Mouse (Mus musculus): ENCODE results near the gene Itga10.
"Not testable (repeated sequence)": the region's sequence is repeated elsewhere in the genome, so short reads cannot be mapped to it uniquely, and the experiment has no call there.

The Itga10 gene

GRCm38 (mm10) chr3:96683496-96683895, 38.1 kb downstream of the Itga10 start:
- DNase-seq, result no peak

DNA sequence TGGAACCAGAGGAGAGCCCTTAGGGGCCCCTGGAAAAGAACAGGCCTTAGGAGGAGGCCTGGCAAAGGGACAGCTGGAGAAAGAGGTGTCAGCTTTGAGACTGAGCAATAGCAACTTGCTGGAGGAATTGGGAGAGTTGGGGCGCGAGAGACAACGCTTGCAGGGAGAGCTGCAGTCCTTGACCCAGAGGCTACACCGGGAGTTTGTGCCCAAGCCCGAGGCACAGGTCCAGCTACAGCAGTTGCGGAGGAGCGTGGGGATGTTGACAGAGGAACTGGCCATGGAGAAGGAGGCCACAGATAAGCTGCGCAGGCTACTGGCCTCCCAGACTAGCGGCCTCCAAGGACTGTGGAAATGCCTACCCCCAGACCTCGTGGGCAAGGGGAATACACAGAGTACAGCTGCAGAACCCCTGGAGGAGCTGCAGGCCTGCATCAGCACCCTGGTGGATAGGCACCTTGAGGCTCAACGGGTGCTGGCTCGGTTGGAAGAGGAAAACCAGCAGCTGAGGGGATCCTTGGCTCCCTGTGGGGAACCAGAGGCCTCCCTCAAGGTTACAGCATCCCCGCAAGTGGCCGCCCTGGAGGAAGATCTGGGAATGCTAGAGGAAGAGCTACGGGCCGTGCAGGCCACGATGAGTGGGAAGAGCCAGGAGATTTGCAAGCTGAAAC, 38.9 kb downstream of the Itga10 start:
- no peak for DNase-seq

DNA sequence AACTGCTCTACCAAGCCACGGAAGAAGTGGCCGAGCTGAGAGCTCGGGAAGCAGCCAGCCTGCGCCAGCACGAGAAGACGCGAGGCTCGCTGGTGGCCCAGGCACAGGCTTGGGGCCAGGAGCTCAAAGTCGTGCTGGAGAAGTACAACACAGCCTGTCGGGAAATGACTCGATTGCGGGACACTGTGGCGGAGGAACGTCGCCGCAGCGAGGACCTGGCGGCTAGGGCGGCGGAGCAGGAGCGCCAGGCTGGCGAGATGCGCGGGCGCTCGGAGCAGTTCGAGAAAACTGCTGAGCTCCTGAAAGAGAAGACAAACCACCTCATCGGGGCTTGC, 39.4 kb downstream of the Itga10 start:
- DNase-seq, result no peak

DNA sequence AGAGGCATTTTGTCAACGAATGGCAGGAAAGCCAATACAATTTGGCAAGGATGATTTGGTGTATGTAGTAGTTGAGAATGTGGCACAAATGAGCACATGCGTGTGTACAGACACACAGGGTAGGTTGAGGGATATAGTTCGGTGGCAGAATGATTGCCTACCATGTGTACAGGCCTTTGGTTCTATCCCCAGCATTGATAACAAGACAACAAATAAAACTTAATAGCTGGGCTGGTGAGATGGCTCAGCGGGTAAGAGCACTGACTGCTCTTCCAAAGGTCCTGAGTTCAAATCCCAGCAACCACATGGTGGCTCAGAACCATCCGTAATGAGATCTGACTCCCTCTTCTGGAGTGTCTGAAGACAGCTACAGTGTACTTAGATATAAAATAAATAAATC, 40.7 kb downstream of the Itga10 start:
- DNase-seq, result not testable (repeated sequence)

- DNase-seq, result no peak
These were observed 43.5 kb downstream of the Itga10 start for GRCm38 (mm10) chr3:96688854-96689253.

DNA sequence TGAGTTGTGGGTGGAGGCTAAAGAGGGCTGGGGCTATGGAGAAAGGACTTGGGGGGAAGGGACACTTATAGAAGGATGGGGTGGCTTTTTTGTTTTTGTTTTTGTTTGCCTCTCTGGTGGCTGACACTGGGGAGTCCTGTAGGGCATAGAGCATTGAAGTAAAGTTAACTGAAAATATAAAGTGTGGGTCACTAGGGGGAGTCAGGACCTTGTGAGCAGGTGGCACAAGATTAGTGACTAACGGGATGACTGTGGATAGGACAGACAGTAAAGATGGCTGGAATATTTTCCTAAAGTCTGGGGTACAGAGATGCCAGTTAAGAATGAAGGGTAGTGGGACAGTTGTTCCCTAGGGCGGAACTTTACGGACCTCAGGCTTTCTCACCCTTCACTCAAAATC, 44.9 kb downstream of the Itga10 start:
- no peak for DNase-seq

- DNase-seq, result no peak
These were observed 47.1 kb downstream of the Itga10 start for GRCm38 (mm10) chr3:96692506-96692905.

GRCm38 (mm10) chr3:96693579-96693978, 48.2 kb downstream of the Itga10 start:
- no peak for DNase-seq

DNA sequence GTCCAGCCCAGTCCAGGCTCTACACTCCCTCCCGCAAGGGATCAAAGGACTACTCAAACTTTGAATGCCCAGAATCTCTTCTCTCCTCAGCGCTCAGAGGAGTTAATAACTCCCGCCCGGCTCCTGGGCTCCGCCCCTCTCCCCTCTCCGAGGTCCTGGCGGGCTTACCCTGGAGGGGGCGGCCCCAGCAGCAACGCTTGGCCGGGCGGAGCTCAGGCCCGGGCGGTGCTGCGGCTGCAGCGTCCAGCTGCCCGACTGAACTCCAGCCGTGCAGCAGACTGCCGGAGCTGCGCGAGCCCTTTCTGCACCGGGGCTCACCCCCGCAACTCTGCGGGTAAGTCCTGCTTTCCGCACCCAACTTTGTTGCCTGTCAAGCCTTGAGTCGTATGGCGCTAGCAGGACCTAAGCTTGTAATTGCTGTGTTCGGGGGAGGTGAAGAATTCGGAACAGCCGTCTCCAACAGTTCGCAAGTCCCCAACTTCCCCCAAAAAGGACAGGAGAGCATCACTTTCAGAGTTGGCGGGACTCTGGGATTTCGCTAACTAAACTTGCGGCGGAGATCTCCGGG, 50.9 kb downstream of the Itga10 start, which contains the start of gene Pias3:
Gene Pias3 (plus strand): TSS at position 187 of the 568 bp plus-strand sequence.
- peak; percentile 88 for DNase-seq

GRCm38 (mm10) chr3:96696766-96697732, 51.7 kb downstream of the Itga10 start:
- peak; percentile 94 for DNase-seq

DNA sequence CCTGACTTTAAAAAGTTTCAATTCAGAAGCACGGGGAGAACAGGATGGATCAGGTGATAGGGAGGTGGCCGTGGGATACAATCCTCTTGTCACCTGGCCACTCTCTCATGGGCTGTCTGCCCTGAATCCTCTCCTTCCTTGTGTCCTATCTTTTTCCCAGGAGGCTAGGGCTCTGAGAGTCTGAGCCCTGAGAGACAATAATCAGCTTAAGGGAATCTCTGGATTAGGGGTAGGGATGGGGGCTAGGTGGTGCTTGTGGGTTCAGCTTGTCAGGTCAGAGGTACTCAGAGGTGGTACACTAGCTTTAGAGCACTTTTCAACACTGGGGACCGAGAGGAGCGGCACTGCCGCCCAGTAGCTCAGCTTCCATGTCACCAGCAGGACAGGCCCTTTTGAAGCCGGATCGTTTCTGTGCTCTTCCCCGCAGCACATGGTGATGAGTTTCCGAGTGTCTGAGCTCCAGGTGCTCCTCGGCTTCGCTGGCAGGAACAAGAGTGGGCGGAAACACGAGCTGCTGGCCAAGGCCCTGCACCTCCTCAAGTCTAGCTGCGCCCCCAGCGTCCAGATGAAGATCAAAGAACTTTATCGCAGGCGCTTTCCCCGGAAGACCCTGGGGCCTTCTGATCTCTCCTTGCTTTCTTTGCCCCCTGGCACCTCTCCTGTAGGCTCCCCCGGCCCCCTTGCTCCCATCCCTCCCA, 53.8 kb downstream of the Itga10 start:
- DNase-seq, result no peak

GRCm38 (mm10) chr3:96700376-96700775, 55.0 kb downstream of the Itga10 start:
- no peak for DNase-seq

DNA sequence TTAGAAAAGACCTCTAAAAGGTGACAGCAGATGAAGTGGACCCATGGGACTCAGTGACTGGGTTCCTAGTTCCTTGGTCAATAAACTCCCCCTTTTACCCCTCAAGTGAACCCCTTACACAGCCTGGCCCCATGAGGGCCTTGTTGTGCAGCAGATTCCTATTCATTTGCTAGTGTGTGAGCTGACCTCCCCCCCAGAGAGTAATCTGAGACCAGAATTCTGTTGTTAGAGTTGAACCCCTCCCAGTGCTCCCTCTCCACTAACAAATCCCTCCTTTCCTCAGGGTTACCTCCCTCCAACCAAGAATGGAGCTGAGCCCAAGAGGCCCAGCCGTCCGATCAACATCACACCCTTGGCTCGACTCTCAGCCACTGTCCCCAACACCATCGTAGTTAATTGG, 55.6 kb downstream of the Itga10 start:
- DNase-seq, result no peak

DNA sequence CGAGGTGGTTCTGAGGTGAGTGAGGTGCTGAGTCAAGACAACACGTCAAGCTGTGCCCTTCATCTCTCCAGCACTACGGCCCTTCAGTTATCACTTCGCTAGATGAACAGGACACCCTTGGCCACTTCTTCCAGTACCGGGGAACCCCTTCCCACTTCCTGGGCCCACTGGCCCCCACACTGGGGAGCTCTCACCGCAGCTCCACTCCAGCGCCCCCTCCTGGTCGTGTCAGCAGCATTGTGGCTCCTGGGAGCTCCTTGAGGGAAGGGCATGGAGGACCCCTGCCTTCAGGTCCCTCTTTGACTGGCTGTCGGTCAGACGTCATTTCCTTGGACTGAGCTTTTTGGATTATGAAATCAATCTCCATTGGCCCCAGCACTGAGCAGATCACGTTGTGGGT, 59.4 kb downstream of the Itga10 start:
- peak; percentile 20 for DNase-seq

GRCm38 (mm10) chr3:96706217-96706616, 60.8 kb downstream of the Itga10 start:
- DNase-seq, result no peak

DNA sequence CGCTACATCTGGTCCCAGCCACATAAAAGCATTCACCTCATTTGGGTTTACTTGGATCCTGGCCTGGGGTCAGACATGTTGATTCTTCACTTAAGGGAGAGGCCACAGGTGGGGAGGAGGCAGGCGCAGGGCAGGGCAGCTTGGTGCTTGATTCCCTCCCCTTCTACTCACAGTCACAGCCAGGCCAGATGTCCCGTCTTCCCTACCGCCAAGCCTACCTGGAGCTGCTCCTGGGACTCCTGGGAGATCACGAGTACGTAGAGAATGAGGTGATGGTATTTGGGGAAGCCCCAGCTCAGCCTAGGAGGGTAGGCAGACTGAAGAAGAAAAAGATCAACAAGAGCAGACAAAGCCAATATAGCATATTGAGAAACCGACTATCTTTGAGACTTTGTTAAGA, 61.6 kb downstream of the Itga10 start:
- no peak for DNase-seq

GRCm38 (mm10) chr3:96707903-96708683, 62.7 kb downstream of the Itga10 start, which contains the start of gene Nudt17:
Gene Nudt17 (minus strand): TSS chr3:96708562.
- DNase-seq, result peak; percentile 89

DNA sequence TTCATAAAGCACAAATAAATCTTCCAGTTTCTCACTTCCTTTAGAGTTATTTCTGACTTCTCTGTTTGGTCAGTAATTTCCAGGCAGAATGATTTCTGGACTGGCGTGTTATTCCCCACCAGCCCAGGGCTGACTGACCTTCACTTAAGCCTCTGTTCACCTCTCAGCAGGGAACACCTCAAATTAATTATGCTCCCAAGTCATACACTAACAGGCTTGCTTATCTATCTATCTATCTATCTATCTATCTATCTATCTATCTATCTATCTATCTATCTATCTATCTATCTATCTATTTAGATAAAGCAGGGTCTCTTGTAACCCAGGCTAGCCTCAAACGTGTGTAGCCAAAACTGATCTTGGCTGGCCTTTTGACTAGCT, 63.3 kb downstream of the Itga10 start:
- DNase-seq, result no peak

All from kidney, adult 18-20 months (tissue).